Mouse (Mus musculus): ENCODE data around the gene Mybphl.

GRCm38 (mm10) chr3:108324837-108325236 is 39.9 kb upstream of the Mybphl start:
- no peak for TF ChIP-seq CTCF (IDR thresholded peaks at IDR 0.05)
- TF ChIP-seq EP300 (IDR thresholded peaks at IDR 0.05): no peak

Measured in lung, postnatal 0 days (tissue).